Mouse (Mus musculus) intestine, postnatal 0 days (tissue): ENCODE data around the gene Zfp768. TPM values are rescaled to one million over a fixed set of nuclear protein-coding genes. Genes with fewer than 3 reads are reported as not detected.
A peak's percentile ranks its signal among the peaks of the same experiment; 100 is the strongest.

Experiments
- ATAC-seq: fragments of 200-750 bp; cut with Nextera tagmentation; 2 replicates; pipeline ENCODE4 v1.8.0; 2017; ENCODE audit warnings: mild to moderate bottlenecking, moderate TSS enrichment, moderate library complexity
- H3K27ac ChIP-seq: fragments of 300-500 bp; sonication (generic); 2 replicates; pipeline ENCODE4 v1.5.1; 2014; ENCODE audit warnings: mild to moderate bottlenecking, low read depth, low read length, moderate library complexity
- H3K27me3 ChIP-seq: fragments of 300-500 bp; sonication (generic); replicated peaks from 2 replicates; pipeline ENCODE4 v1.6.1; 2014; ENCODE audit warnings: low read length, mixed read lengths; ENCODE audit not compliant: control insufficient read depth, insufficient read depth
- H3K36me3 ChIP-seq: fragments of 300-500 bp; sonication (generic); 2 replicates; pipeline ENCODE4 v1.6.1; 2014; ENCODE audit warnings: mild to moderate bottlenecking, moderate library complexity; ENCODE audit not compliant: control insufficient read depth, insufficient read depth
- H3K4me1 ChIP-seq: fragments of 300-500 bp; sonication (generic); replicated peaks from 2 replicates; pipeline ENCODE4 v1.6.1; 2014; ENCODE audit warnings: antibody characterized with exemption, low read length, mixed read lengths; ENCODE audit not compliant: control insufficient read depth, insufficient read depth
- H3K4me2 ChIP-seq: fragments of 300-500 bp; sonication (generic); replicated peaks from 2 replicates; pipeline ENCODE4 v1.6.1; 2014; ENCODE audit warnings: low read depth, mild to moderate bottlenecking, moderate library complexity
- H3K4me3 ChIP-seq: fragments of 300-500 bp; sonication (generic); 2 replicates; pipeline ENCODE4 v1.5.1; 2014; ENCODE audit warnings: low read depth, low read length
- H3K9ac ChIP-seq: fragments of 300-500 bp; sonication (generic); 2 replicates; pipeline ENCODE4 v1.6.1; 2014; ENCODE audit warnings: mild to moderate bottlenecking, low read depth, low read length
- H3K9me3 ChIP-seq: fragments of 300-500 bp; sonication (generic); 2 replicates; pipeline ENCODE4 v1.6.1; 2016; ENCODE audit warnings: mixed run types; ENCODE audit not compliant: control insufficient read depth
- CTCF ChIP-seq: sonication (generic); IDR thresholded peaks from 2 replicates; pipeline ENCODE4 v1.5.1; 2016; ENCODE audit warnings: low read depth, mild to moderate bottlenecking, control low read depth, antibody characterized with exemption, moderate library complexity
- WGBS: fragments of 180-500 bp; shearing (Covaris S2); extraction: QIAGEN DNeasy Blood & Tissue Kit; methylation state at CpG from one replicate; pipeline ENCODE4 v1.1.7; 2014; 5-methylcytosine and 5-hydroxymethylcytosine counted together
- polyA plus RNA-seq: library from polyadenylated mRNA; unstranded; fragments of >200 nt; fragmentation: Nextera tagmentation; extraction: Ambion mirVana; gene quantifications from 2 replicates; pipeline ENCODE4 v1.2.1, GENCODE M21; 2015

The Zfp768 gene
- polyA plus RNA-seq, 1 experiment from 2014 or later, result 16.3 TPM

- ATAC-seq, result no peak
- H3K27me3 ChIP-seq, result no peaks in the 10 kb centered on the region
Observed at GRCm38 (mm10) chr7:127325550-127325949, 19.8 kb downstream of the Zfp768 start.

GRCm38 (mm10) chr7:127324944-127325343 lies 20.4 kb downstream of the Zfp768 start:
- Histone ChIP-seq H3K4me2 (no peak overlapping the region), H3K9ac (no peak overlapping the region), H3K27ac (no peak overlapping the region), H3K4me1 (no peaks in the 10 kb centered on the region), H3K36me3 (no peaks in the 10 kb centered on the region), H3K9me3 (no peaks in the 10 kb centered on the region), H3K4me3 (no peak overlapping the region), H3K27me3 (no peaks in the 10 kb centered on the region)
- ATAC-seq, result no peak
- TF ChIP-seq CTCF, result no peak
- WGBS, result 81% methylated on average over 7 of the region's 7 CpGs

More at GRCm38 (mm10) chr7:127325550-127325949, 19.8 kb downstream of the Zfp768 start:
- H3K36me3 ChIP-seq, result no peaks in the 10 kb centered on the region
- H3K4me3 ChIP-seq, result no peak overlapping the region
- no peaks in the 10 kb centered on the region for H3K9me3 ChIP-seq
- no peak for TF ChIP-seq CTCF
- 75% methylated on average over 8 of the region's 8 CpGs for WGBS
- H3K4me1 ChIP-seq, result no peaks in the 10 kb centered on the region
- no peak overlapping the region for H3K9ac ChIP-seq
- H3K4me2 ChIP-seq, result no peak overlapping the region
- H3K27ac ChIP-seq, result no peak overlapping the region

- ATAC-seq, result no peak
- no peaks in the 10 kb centered on the region for H3K27me3 ChIP-seq
- no peak overlapping the region for H3K4me3 ChIP-seq
- 44% methylated on average over 5 of the region's 5 CpGs for WGBS
- no peak overlapping the region for H3K27ac ChIP-seq
- no peak overlapping the region for H3K4me2 ChIP-seq
- no peak overlapping the region for H3K9ac ChIP-seq
- no peaks in the 10 kb centered on the region for H3K4me1 ChIP-seq
- peak; percentile 67 for TF ChIP-seq CTCF
- no peaks in the 10 kb centered on the region for H3K36me3 ChIP-seq
- H3K9me3 ChIP-seq, result no peaks in the 10 kb centered on the region
Observed at GRCm38 (mm10) chr7:127322085-127322484, 23.3 kb downstream of the Zfp768 start.

- H3K27ac ChIP-seq, result no peak overlapping the region
- no peak for ATAC-seq
- no peaks in the 10 kb centered on the region for H3K36me3 ChIP-seq
- no peak overlapping the region for H3K4me2 ChIP-seq
- H3K4me1 ChIP-seq, result no peaks in the 10 kb centered on the region
- H3K9ac ChIP-seq, result no peak overlapping the region
- no peaks in the 10 kb centered on the region for H3K9me3 ChIP-seq
- 65% methylated on average over 4 of the region's 4 CpGs for WGBS
- no peaks in the 10 kb centered on the region for H3K27me3 ChIP-seq
- no peak for TF ChIP-seq CTCF
- no peak overlapping the region for H3K4me3 ChIP-seq
Observed at GRCm38 (mm10) chr7:127321106-127321505, 24.3 kb downstream of the Zfp768 start.

GRCm38 (mm10) chr7:127313912-127314311 lies 31.5 kb downstream of the Zfp768 start:
- Histone ChIP-seq H3K36me3 (no peaks in the 10 kb centered on the region), H3K9me3 (no peaks in the 10 kb centered on the region), H3K27ac (no peak overlapping the region), H3K4me2 (no peak overlapping the region), H3K27me3 (no peaks in the 10 kb centered on the region), H3K9ac (no peak overlapping the region), H3K4me1 (no peaks in the 10 kb centered on the region), H3K4me3 (no peak overlapping the region)
- no peak for TF ChIP-seq CTCF
- 38% methylated on average over 8 of the region's 8 CpGs for WGBS
- ATAC-seq, result no peak

- H3K9ac ChIP-seq, result no peak overlapping the region
- no peaks in the 10 kb centered on the region for H3K27me3 ChIP-seq
- H3K4me1 ChIP-seq, result no peaks in the 10 kb centered on the region
- no peaks in the 10 kb centered on the region for H3K36me3 ChIP-seq
- no peaks in the 10 kb centered on the region for H3K9me3 ChIP-seq
- no peak for ATAC-seq
- 68% methylated on average over 12 of the region's 12 CpGs for WGBS
- no peak overlapping the region for H3K4me3 ChIP-seq
- H3K27ac ChIP-seq, result no peak overlapping the region
- H3K4me2 ChIP-seq, result no peak overlapping the region
- no peak for TF ChIP-seq CTCF
Observed at GRCm38 (mm10) chr7:127309951-127310350, 35.4 kb downstream of the Zfp768 start.

GRCm38 (mm10) chr7:127308887-127309286 lies 36.5 kb downstream of the Zfp768 start:
- H3K27me3 ChIP-seq, result no peaks in the 10 kb centered on the region
- ATAC-seq, result peak; percentile 65; the same call in 1 of the 2 replicates
- 69% methylated on average over 4 of the region's 4 CpGs for WGBS

More at GRCm38 (mm10) chr7:127308887-127309286, 36.5 kb downstream of the Zfp768 start:
- Histone ChIP-seq H3K4me3 (no peak overlapping the region), H3K9me3 (no peaks in the 10 kb centered on the region), H3K4me2 (no peak overlapping the region), H3K4me1 (no peaks in the 10 kb centered on the region), H3K27ac (no peak overlapping the region), H3K9ac (no peak overlapping the region), H3K36me3 (no peaks in the 10 kb centered on the region)
- TF ChIP-seq CTCF, result peak; percentile 84
